Mouse (Mus musculus) E14TG2a.4 (cell line): ENCODE results near the gene Lrp5.

Experiments
- CTCF ChIP-seq: conservative IDR thresholded peaks from 2 replicates; pipeline ENCODE4 v1.5.1; 2014; ENCODE audit warnings: low read length
- NANOG ChIP-seq: IDR thresholded peaks from 2 replicates; pipeline ENCODE4 v1.6.1; 2014; ENCODE audit warnings: borderline replicate concordance, low read length, mixed read lengths
- POU5F1 ChIP-seq: IDR thresholded peaks from 2 replicates; pipeline ENCODE4 v1.6.1; 2014; ENCODE audit warnings: low read length, borderline replicate concordance

GRCm38 (mm10) chr19:3551573-3552159 lies 134.7 kb downstream of the Lrp5 start:
- no peak for TF ChIP-seq CTCF
- no peak for TF ChIP-seq POU5F1
- no peak for TF ChIP-seq NANOG
